Mouse (Mus musculus) adrenal gland, postnatal 36 days (tissue): ENCODE data around the gene 1700013F07Rik. TPM values are rescaled to one million over a fixed set of nuclear protein-coding genes. Genes with fewer than 3 reads are reported as not detected.
"Not testable (repeated sequence)": the region's sequence is repeated elsewhere in the genome, so short reads cannot be mapped to it uniquely, and the experiment has no call there.

Experiments used
- DNase-seq, 2 experiments: peaks; one replicate each; pipeline ENCODE4 v3.0.0; 2021; ENCODE audit warnings: mixed read lengths in 1 of 2
- total RNA-seq, 2 experiments: library from RNA; stranded (reverse); gene quantifications; 2 replicates each; pipeline ENCODE4 v1.2.3; 2021

Gene 1700013F07Rik
- total RNA-seq, 2 experiments from 2014 or later: not detected

DNA sequence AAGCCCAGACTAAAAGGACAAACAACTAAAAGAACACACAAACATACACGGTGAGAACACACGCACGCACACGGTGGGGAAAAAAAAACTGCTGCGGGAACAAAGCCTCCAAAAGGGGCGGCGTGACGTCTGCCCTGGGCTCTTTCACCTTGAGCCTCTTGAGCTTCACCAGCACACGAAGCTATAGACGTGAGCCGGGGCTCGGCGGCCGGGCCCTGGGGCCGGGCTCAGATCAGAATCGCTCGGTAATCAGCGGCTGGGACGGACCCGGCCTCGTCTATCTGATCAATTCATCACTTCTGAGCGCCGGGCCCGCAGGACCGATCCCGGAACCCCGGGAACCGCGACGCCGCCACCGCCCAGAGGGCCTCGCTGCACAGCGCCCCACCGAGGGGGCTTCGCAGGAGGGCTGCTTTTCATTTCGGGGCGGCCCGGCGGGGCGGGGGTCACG is 20.2 kb downstream of the 1700013F07Rik start:
- peak; percentile 37 to 59 for DNase-seq

DNA sequence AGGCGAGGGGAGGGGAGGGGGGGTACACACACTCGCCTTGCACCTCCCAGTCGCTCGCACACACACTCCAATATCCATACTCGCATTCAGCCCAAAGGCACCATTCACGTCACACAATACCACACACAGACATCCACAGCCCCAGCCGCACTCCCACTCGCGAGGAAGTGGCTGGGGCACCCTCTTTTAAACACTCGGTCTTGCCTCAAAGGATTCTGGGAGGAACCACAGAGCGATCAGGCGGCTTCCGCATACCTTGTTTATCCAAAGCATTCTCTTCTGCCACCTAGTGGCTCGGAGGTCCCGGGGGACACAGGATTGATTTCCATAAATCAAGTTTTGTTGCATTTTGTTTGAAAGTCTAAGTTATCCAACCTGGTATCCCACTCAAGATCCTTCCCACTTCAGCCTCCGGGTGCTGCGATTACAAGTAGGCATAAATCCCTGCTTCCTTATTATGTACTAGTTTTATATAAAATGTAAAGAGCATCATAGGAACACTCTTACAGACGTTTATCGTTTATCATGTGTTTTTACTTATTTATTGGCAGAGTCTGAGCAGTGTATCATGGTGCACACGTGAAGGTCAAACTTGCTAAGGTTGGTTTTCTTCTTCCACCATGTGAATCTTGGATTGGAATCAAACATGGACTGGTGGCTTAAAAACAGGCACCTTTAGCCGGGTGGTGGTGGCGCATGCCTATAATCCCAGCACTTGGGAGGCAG is 20.8 kb downstream of the 1700013F07Rik start:
- peak; percentile 92 to 94 for DNase-seq

DNA sequence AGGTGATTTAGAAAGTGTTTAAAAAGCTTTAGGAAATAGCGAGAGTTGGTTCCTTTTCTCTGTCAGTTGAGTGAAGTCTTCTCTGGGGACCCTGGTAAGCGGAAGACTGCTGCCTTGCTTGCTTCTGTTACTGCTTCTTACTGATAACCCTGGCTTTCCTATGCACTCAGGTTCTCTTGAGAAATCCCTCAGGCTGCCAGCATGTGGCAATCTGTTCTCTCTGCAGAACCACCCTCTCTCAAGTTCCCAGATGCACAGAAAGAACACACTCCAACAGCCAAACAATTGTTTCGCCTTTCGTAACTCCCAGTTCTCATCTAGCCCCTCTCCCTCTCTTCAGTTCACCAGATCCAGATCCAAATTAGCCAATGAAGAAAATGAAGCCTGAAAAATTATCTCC is 23.9 kb downstream of the 1700013F07Rik start:
- DNase-seq: no peak

DNA sequence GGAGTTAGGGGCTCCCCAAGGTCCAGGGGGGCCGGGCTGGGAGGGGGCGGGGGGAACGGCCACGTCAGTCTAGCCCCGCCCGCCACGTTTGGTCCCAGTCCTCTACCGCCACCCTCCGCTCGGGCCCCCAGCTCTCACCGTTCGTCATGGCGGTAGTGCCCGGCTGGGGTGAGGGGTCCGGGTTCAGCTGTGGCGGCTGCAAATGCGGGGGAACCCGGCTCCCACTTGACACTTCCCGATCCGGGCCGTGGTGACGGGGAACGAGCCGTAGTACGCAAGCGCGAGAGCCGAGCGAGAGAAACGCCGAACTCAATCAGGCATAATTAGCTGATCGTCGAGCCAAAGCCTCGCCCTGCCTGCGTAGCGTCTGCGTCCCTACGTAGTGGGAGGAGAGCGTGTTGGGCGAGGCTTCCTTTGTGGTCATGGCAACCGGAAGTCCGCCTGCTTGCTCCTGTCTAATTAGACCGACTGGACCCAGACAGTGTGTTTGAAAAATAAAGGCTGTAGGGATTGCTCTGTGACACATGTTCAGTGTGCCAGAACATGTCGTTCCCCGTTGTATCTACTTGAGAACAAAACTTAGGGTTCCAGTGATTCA is 28.3 kb downstream of the 1700013F07Rik start, which contains the start of gene Tmem167b:
Gene Tmem167b (minus strand): TSS at position 334 of the 598 bp plus-strand sequence.
- peak; percentile 96 for DNase-seq

DNA sequence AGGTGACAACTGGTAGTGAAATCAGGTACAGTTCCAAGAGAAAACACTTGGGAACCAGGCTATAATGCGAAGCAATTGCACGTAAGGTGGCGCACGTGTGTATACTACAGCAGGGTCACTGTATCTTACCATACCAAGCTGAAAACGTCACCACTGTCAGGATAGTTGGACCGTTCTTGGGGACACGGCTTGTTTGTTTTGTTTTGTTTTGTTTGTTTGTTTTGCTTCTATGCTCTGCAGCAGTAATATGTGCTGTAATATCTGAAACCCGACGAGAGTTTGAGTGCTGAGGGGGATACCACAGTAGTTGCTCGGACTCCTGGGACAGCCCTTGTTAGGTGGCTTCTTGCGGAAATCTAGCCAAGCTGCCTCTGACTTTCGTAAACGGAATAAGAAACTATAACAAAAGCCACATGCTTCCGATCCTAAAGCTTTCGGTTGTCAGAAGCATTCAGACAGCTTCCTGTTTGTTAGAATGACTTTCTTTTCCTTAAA is 28.9 kb downstream of the 1700013F07Rik start:
- DNase-seq: peak; percentile 8 to 23

DNA sequence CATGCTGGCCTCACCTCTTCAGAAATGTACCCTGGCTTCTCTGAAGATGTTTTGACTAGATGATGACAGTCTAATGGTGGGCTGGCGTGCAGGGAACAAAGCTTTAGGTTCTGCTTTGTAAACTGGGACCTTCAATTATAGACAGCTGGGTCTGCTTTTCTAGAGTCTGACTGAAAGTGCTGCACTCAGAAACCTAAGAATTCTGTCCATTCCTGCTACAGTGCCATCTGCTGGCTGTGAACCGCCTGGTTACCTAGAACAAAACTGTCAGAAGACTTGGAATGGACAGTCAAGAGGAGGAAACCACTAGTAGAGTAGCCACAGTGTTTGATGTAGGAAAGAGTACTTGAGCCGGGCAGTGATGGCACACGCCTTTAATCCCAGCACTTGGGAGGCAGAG is 29.4 kb downstream of the 1700013F07Rik start:
- DNase-seq: peak; percentile 79 to 86

DNA sequence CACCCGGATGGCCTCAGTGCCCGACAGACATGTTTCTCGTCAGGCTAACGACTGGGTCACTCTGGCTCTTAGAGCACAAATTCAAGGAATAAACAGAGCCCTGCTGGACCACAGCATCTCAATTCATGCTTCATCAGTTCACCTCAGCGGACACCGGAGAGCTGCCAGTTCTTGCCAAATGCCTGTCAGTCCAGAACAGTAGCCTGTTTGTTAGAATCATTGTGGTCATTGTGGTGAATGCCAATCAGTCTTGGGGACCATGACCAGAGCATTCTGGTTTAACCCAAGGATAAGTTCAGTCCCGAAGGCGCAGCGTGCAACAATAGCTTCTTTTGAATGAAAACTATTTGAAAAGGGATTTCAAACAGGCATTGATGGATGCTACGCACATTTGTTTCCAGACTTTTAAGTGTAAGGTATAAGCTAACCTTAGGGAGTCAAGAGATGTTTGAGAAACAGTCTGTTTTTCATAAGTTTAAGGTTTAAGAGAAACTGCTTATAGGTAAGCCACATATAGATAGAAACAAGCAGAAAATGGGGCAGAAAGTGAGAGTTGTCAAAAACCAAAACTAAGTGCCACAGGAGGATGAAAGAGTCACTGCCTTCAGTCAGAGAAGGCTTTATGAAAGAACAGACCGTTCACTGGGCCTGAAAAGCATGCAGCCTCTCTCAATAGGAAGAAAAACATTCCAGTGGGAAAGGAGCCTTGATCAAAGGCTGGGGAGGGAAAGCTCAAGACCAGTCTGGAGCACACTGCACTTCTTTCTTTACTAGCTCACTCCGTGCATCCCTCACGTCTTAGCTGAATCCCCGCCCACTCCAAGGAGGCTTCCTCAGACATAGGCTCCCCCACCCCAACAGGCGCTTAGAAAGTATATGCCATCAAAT is 34.3 kb downstream of the 1700013F07Rik start:
- DNase-seq: no peak

DNA sequence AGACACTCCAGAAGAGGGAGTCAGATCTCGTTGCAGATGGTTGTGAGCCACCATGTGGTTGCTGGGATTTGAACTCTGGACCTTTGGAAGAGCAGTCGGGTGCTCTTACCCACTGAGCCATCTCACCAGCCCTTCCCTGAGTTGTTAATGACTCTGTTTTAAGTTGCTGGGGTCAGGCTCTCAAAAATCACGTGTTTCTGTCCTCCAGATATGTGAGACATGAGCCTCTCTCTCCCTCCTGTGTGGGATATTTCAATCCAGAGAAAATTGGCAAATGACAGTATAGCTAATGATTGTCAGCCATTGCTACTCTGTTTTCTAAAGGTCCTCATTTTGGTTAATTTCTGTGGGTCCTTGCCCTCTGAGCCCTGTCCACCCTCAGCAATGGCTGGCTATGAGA is 35.7 kb downstream of the 1700013F07Rik start:
- DNase-seq: not testable (repeated sequence)

DNA sequence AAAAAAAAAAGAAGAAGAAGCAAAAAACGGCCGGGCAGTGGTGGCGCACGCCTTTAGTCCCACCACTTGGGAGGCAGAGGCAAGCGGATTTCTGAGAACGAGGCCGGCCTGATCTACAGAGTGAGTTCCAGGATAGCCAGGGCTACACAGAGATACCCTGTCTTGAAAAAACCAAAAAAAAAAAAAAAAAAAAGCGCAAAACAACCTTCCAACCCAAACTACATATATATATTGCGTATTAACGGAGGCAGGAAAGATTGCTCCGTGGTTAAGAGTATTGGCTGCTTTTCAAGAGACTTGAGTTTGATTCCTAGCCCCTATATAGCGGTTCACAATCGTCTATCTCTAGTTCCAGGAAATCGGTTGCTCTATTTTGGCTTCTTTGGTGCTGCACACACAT is 36.9 kb downstream of the 1700013F07Rik start:
- DNase-seq: no peak

DNA sequence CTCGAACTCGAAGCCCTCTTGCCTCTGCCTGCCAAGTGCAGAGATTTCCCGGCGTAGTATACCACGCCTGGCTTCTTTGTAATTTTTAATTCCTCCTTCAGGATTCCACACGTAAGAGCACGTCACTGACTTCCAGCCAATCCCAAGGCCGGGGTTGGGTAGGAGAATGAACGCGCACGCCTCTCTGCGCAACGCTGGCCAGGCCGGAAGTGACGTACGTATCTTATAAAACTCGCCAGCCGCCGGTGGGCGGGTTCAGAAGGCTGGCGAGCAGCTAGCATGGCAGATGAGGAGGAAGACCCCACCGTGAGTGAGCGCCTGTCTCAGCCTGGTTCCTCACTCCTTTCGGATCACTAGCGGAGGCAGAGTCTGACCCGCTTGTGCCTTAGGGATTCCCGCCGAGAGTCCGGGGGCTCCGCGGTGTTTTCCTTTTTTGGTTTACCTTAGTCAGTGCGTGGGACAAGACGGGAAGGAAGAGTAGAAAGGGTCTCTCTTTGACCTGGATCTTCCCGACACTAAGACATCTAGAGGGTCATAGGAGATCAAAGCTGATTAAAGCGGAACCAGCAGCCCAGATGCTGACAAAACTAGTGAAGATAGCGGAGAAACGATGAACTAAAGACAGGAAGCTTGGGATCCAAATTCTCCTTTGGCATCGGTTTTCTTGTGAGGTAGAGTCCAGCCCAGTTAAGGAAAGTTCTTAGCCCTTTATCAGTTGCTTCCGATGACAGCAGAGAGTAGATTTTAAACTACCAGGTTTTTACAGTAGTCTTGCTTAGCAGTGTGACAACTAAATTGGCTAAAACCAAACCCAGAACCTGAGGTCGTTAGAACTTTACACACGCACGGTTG is 37.7 kb downstream of the 1700013F07Rik start, which contains the start of gene Taf13:
Gene Taf13 (plus strand): TSS at position 256 of the 852 bp plus-strand sequence.
- peak; percentile 96 to 97 for DNase-seq

DNA sequence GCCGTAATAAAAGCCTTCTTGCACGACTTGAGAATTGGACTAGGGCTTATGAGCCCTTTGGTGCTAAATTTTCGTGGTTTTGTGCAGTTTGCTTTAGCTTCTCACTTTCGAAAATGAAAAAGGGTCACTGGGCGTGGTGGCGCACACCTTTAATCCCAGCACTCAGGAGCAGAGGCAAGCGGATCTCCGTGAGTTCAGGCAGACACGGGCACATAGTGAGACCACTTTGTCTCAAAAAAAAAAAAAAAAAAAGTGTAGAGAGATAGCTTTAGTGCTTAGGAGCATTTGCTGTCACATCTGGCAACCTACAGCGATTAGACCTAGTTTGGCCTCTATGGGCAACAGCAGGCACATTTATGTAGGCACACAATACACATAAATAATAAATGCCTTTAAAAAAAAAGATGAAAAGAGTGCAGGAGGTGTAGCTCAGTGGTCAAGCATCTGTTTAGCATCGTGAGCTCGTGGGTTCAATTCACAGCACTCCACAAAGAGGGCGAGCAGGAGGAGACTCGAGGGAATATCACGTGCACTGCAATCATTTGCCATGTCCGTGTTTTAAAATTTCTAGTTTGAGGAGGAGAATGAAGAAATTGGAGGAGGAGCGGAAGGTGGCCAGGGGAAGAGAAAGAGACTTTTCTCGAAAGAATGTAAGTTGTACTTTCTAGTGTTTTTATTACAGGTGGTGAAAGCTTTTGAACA is 38.5 kb downstream of the 1700013F07Rik start:
- DNase-seq: no peak

DNA sequence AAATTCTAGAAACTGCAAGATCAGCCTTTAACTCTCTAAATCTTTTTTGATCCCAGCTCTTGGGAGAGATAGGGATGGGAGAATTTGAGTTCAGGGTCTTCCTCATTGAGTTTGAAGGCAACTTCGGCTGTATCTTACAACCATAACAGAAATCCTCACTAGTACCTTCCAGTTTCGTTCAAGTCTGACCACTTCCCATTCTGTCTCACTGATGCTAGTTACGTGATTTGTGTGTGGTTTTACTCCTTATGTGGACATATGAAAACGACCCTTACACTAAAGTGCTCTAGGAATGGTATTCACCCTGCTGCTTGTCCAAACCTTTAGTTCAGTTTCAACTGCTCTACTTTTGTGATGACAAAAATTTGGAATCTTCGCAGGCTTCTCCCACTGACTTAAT is 40.1 kb downstream of the 1700013F07Rik start:
- no peak for DNase-seq

DNA sequence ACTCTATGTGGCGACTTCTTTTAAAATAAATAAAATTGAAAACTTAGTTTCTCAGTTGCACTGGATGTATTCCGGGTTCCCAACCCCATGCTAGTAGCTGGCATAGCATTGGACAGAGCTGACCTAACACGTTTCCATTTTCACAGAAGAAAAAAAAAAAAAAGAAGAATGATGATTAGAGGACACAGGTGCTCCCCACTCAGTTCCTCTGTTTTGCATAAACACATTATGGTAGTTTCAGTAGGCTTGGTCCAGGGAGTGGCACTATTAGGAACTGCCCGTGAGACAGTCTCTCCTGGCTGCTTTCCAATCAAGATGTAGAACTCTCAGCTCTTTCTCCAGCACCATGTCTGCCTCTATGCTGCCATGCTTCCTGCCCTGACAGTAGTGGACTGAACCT is 50.6 kb downstream of the 1700013F07Rik start:
- no peak for DNase-seq

DNA sequence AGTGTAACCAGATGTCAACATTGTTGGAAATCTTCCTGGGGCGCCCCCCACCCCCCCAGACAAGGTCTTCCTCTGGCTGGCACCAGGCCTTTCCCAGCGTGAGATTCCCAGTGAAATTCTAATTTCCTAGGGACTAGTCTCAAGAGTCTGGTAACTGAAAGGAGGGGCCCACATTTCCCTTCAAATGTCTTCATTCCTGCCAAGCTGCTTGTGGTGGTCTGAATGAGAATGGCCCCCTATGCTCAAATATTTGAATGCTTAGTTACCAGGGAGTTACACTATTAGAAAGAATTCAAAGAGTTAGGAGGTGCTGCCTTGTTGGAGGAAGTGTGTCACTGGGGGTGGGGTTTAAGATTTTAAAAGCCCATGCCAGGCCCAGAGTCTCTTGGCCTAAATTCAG is 54.5 kb downstream of the 1700013F07Rik start:
- DNase-seq: no peak

DNA sequence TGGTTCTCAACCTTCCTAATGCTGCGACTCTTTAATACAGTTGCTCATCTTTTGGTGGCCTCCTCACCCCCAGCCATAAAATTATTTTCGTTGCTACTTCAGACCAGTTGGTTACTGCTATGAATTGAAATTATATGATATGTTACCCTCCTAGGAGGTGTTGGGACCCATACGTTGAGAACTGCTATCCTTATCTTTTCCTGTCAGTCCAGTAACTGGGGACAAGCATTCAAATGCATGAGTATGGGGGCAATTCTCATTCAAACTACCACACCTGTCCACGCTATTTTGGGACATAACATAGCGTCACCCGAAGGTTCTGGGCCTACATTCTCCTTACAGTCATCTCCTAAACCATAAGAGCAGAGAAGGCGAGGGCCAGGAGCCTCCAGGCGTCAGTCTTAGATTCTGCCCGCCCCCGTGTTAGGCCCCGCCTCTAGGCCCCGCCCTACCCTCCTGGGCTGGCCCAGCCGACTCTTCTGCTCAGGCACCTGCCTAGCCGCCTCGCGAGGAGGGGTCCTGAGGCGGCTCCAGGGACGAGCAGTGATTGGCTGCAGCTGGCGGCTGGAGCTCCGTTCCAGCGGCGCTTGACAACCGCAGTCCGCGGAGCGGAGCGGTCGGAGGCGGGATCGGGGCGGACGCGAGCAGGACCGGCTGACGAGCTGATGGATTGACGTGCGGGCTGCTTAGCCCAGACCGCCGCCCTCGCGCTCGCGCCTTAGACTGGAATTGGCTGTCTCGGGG is 57.0 kb downstream of the 1700013F07Rik start, which contains the start of gene Wdr47:
Gene Wdr47 (plus strand): TSS at position 494 of the 744 bp plus-strand sequence.
- peak; percentile 97 to 99 for DNase-seq

DNA sequence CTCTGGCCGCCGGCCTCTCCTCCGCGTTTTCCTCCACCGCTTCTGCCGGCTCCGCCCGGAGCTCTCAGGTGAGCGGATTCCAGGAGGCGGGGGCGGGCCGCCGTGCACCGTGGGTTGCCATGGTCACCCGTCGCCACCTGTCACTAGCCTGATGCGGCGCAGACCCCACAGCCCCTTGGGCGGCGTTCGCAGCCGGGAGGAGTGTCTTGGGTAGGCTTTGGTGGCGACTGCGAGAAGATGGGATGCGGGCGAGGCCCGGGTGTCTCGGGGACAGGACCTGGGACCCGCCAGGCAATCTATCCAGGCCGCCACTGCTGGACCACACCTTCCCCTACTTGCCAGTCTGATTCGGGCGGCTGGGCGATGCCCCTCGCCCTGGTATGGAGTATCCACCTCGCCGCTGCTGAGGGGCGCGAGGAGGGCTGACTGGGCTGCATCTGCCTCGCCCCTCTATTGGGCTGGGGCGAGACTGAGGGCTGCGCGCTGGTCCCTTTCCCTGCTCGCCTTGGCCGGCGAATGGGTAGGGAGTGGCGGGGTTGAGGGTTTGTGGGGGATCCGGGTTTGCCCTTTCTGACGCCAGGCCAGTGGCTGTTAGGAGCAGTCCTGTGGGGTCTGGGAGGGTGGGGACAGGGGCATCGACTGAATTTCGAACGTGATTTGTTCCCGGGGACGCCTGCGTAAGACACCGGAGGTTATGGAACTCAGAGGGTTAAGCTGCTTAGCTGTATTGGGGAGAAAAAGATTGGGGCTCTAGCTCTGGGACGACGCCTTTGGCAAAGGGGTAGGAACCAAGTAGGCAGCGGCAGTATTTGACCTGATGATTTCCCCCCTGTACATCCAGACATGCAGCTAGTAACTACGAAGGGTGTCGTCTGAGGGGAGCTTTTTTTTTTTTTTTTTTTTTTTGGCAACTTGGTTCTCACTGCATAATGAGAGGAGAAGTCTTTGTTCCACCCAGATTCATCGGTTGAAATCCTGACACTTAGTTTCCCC is 57.9 kb downstream of the 1700013F07Rik start:
- peak in 1 of 2 experiments; percentile 29 for DNase-seq
